Mouse (Mus musculus) stomach, postnatal 0 days (tissue): ENCODE data around the gene Clstn1.

Source experiments
- CTCF ChIP-seq: IDR thresholded peaks from 2 replicates; pipeline ENCODE4 v1.5.1; 2016; ENCODE audit warnings: antibody characterized with exemption, low read depth, mild to moderate bottlenecking, moderate library complexity
- EP300 ChIP-seq: optimal IDR thresholded peaks from 2 replicates; pipeline ENCODE3; 2016; ENCODE audit warnings: antibody characterized with exemption

GRCm38 (mm10) chr4:149661967-149662589 is 75.8 kb downstream of the Clstn1 start:
- TF ChIP-seq CTCF (no peak), EP300 (no peak)
